Mouse (Mus musculus) kidney, embryonic 16.5 days (tissue): ENCODE results near the gene Pank1. TPM values are rescaled to one million over a fixed set of nuclear protein-coding genes. Genes with fewer than 3 reads are reported as not detected.

Experiments used
- ATAC-seq: fragments of 200-750 bp; cut with Nextera tagmentation; 2 replicates; pipeline ENCODE4 v1.8.0; 2017; ENCODE audit warnings: moderate TSS enrichment; ENCODE audit not compliant: low FRiP score, low TSS enrichment
- H3K27ac ChIP-seq: fragments of 300-500 bp; sonication (generic); 2 replicates; pipeline ENCODE4 v1.5.1; 2014; ENCODE audit warnings: low read length
- H3K27me3 ChIP-seq: fragments of 300-500 bp; sonication (generic); 2 replicates; pipeline ENCODE4 v1.6.1; 2014; ENCODE audit warnings: low read length, control low read depth, mixed read lengths; ENCODE audit not compliant: insufficient read depth
- H3K36me3 ChIP-seq: fragments of 300-500 bp; sonication (generic); 2 replicates; pipeline ENCODE4 v1.6.1; 2014; ENCODE audit warnings: low read length, control low read depth, mixed read lengths; ENCODE audit not compliant: insufficient read depth
- H3K4me1 ChIP-seq: fragments of 300-500 bp; sonication (generic); 2 replicates; pipeline ENCODE4 v1.6.1; 2014; ENCODE audit warnings: low read length, control low read depth, mixed read lengths; ENCODE audit not compliant: insufficient read depth
- H3K4me2 ChIP-seq: fragments of 300-500 bp; sonication (generic); replicated peaks from 2 replicates; pipeline ENCODE4 v1.6.1; 2014; ENCODE audit warnings: low read depth, low read length
- H3K4me3 ChIP-seq: fragments of 300-500 bp; sonication (generic); 2 replicates; pipeline ENCODE4 v1.5.1; 2014; ENCODE audit warnings: mild to moderate bottlenecking, low read length
- H3K9ac ChIP-seq: fragments of 300-500 bp; sonication (generic); replicated peaks from 2 replicates; pipeline ENCODE4 v1.6.1; 2014; ENCODE audit warnings: low read length
- H3K9me3 ChIP-seq: fragments of 300-500 bp; sonication (generic); 2 replicates; pipeline ENCODE4 v1.6.1; 2016; ENCODE audit warnings: low read length, control low read depth
- WGBS: fragments of 180-500 bp; shearing (Covaris S2); extraction: QIAGEN DNeasy Blood & Tissue Kit; methylation state at CpG from one replicate; pipeline ENCODE4 v1.1.7; 2014; 5-methylcytosine and 5-hydroxymethylcytosine counted together
- polyA plus RNA-seq: library from polyadenylated mRNA; unstranded; fragments of >200 nt; fragmentation: Nextera tagmentation; extraction: Ambion mirVana; gene quantifications from 2 replicates; pipeline ENCODE4 v1.2.1, GENCODE M21; 2015

The Pank1 gene
- polyA plus RNA-seq, 1 experiment from 2014 or later: 7.4 TPM

- ATAC-seq: no peak
- Histone ChIP-seq H3K4me3 (no peak overlapping the region), H3K9ac (no peak overlapping the region), H3K36me3 (no peaks in the 10 kb centered on the region), H3K4me1 (0 out of 2 replicates have a peak, but pooled peaks cover 5% of the 10 kb centered on the region), H3K27ac (no peak overlapping the region), H3K27me3 (no peaks in the 10 kb centered on the region), H3K4me2 (no peak overlapping the region), H3K9me3 (no peaks in the 10 kb centered on the region)
- WGBS: 91% methylated on average over 7 of the region's 7 CpGs
Observed at GRCm38 (mm10) chr19:34849426-34849825, 29.8 kb downstream of the Pank1 start.

GRCm38 (mm10) chr19:34848164-34848563, 31.1 kb downstream of the Pank1 start:
- no peak overlapping the region for H3K9ac ChIP-seq
- 87% methylated on average over 9 of the region's 9 CpGs for WGBS
- H3K9me3 ChIP-seq: no peaks in the 10 kb centered on the region
- H3K4me2 ChIP-seq: no peak overlapping the region
- no peak for ATAC-seq
- H3K36me3 ChIP-seq: no peaks in the 10 kb centered on the region
- no peak overlapping the region for H3K27ac ChIP-seq
- H3K4me3 ChIP-seq: no peak overlapping the region
- H3K27me3 ChIP-seq: no peaks in the 10 kb centered on the region
- H3K4me1 ChIP-seq: peaks cover 10% of the 10 kb centered on the region; the same call in 1 of the 2 replicates

- 75% methylated on average over 3 of the region's 3 CpGs for WGBS
- no peak overlapping the region for H3K4me2 ChIP-seq
Observed at GRCm38 (mm10) chr19:34847103-34847502, 32.2 kb downstream of the Pank1 start.

GRCm38 (mm10) chr19:34846508-34847038, 32.7 kb downstream of the Pank1 start:
- 61% methylated on average over 10 of the region's 12 CpGs for WGBS
- Histone ChIP-seq H3K36me3 (no peaks in the 10 kb centered on the region), H3K27me3 (no peaks in the 10 kb centered on the region), H3K9ac (no peak overlapping the region), H3K4me1 (peaks cover 15% of the 10 kb centered on the region; the same call in 1 of the 2 replicates), H3K9me3 (no peaks in the 10 kb centered on the region), H3K27ac (no peak overlapping the region), H3K4me3 (no peak overlapping the region), H3K4me2 (no peak overlapping the region)
- no peak for ATAC-seq

More at GRCm38 (mm10) chr19:34847103-34847502, 32.2 kb downstream of the Pank1 start:
- Histone ChIP-seq H3K9me3 (no peaks in the 10 kb centered on the region), H3K4me1 (peaks cover 10% of the 10 kb centered on the region; the same call in 1 of the 2 replicates), H3K27me3 (no peaks in the 10 kb centered on the region), H3K4me3 (no peak overlapping the region), H3K27ac (no peak overlapping the region), H3K36me3 (no peaks in the 10 kb centered on the region), H3K9ac (no peak overlapping the region)
- no peak for ATAC-seq

GRCm38 (mm10) chr19:34846005-34846404, 33.2 kb downstream of the Pank1 start:
- H3K4me1 ChIP-seq: peaks cover 16% of the 10 kb centered on the region; the same call in 1 of the 2 replicates
- WGBS: 53% methylated on average over 7 of the region's 7 CpGs
- no peak overlapping the region for H3K9ac ChIP-seq
- H3K4me2 ChIP-seq: no peak overlapping the region
- no peak overlapping the region for H3K27ac ChIP-seq
- no peaks in the 10 kb centered on the region for H3K27me3 ChIP-seq
- no peak overlapping the region for H3K4me3 ChIP-seq
- H3K9me3 ChIP-seq: no peaks in the 10 kb centered on the region
- ATAC-seq: no peak
- no peaks in the 10 kb centered on the region for H3K36me3 ChIP-seq

GRCm38 (mm10) chr19:34845331-34845730, 33.9 kb downstream of the Pank1 start:
- peaks cover 16% of the 10 kb centered on the region; the same call in 1 of the 2 replicates for H3K4me1 ChIP-seq
- H3K27ac ChIP-seq: no peak overlapping the region
- WGBS: 91% methylated on average over 7 of the region's 8 CpGs
- no peaks in the 10 kb centered on the region for H3K9me3 ChIP-seq
- H3K27me3 ChIP-seq: no peaks in the 10 kb centered on the region
- no peak overlapping the region for H3K4me2 ChIP-seq
- H3K36me3 ChIP-seq: peaks cover 4% of the 10 kb centered on the region
- ATAC-seq: no peak
- H3K9ac ChIP-seq: no peak overlapping the region
- no peak overlapping the region for H3K4me3 ChIP-seq

- Histone ChIP-seq H3K27ac (no peak overlapping the region), H3K9me3 (no peaks in the 10 kb centered on the region), H3K9ac (no peak overlapping the region), H3K4me2 (no peak overlapping the region), H3K4me3 (no peak overlapping the region), H3K27me3 (no peaks in the 10 kb centered on the region), H3K4me1 (peaks cover 16% of the 10 kb centered on the region; the same call in 1 of the 2 replicates), H3K36me3 (peaks cover 10% of the 10 kb centered on the region)
- ATAC-seq: no peak
- 87% methylated on average over 5 of the region's 5 CpGs for WGBS
Observed at GRCm38 (mm10) chr19:34844760-34845159, 34.5 kb downstream of the Pank1 start.

- ATAC-seq: no peak
- 69% methylated on average over 9 of the region's 9 CpGs for WGBS
Observed at GRCm38 (mm10) chr19:34844047-34844446, 35.2 kb downstream of the Pank1 start.

GRCm38 (mm10) chr19:34841719-34842506, 37.3 kb downstream of the Pank1 start:
- Histone ChIP-seq H3K27ac (no peak overlapping the region), H3K9ac (no peak overlapping the region), H3K4me3 (no peak overlapping the region), H3K4me1 (peaks cover 16% of the 10 kb centered on the region; the same call in 1 of the 2 replicates), H3K27me3 (no peaks in the 10 kb centered on the region), H3K9me3 (no peaks in the 10 kb centered on the region), H3K36me3 (peaks cover 18% of the 10 kb centered on the region), H3K4me2 (no peak overlapping the region)
- WGBS: 35% methylated on average over 9 of the region's 9 CpGs
- no peak for ATAC-seq

More at GRCm38 (mm10) chr19:34844047-34844446, 35.2 kb downstream of the Pank1 start:
- Histone ChIP-seq H3K27me3 (no peaks in the 10 kb centered on the region), H3K27ac (no peak overlapping the region), H3K36me3 (peaks cover 14% of the 10 kb centered on the region), H3K9me3 (no peaks in the 10 kb centered on the region), H3K4me3 (no peak overlapping the region), H3K4me1 (peaks cover 16% of the 10 kb centered on the region; the same call in 1 of the 2 replicates), H3K4me2 (no peak overlapping the region), H3K9ac (no peak overlapping the region)

- Histone ChIP-seq H3K4me2 (no peak overlapping the region), H3K27ac (no peak overlapping the region), H3K27me3 (no peaks in the 10 kb centered on the region), H3K4me1 (peaks cover 5% of the 10 kb centered on the region; the same call in 1 of the 2 replicates), H3K4me3 (no peak overlapping the region), H3K36me3 (peaks cover 18% of the 10 kb centered on the region), H3K9me3 (no peaks in the 10 kb centered on the region), H3K9ac (no peak overlapping the region)
- 92% methylated on average over 9 of the region's 9 CpGs for WGBS
- ATAC-seq: no peak
Observed at GRCm38 (mm10) chr19:34838624-34839023, 40.6 kb downstream of the Pank1 start.
